Mouse (Mus musculus) lung, embryonic 15.5 days (tissue): ENCODE data around the gene Rapgef4. TPM values are rescaled to one million over a fixed set of nuclear protein-coding genes. Genes with fewer than 3 reads are reported as not detected.
A peak's percentile ranks its signal among the peaks of the same experiment; 100 is the strongest.

Source experiments
- ATAC-seq: fragments of 200-750 bp; cut with Nextera tagmentation; 2 replicates; pipeline ENCODE4 v1.8.0; 2017; ENCODE audit warnings: moderate number of reproducible peaks, borderline replicate concordance; ENCODE audit not compliant: low FRiP score, low TSS enrichment; ENCODE audit errors: extremely low read depth
- H3K27ac ChIP-seq: fragments of 300-500 bp; sonication (generic); 2 replicates; pipeline ENCODE4 v1.5.1; 2015; ENCODE audit warnings: moderate library complexity, mild to moderate bottlenecking, inconsistent platforms
- H3K27me3 ChIP-seq: fragments of 300-500 bp; sonication (generic); 2 replicates; pipeline ENCODE4 v1.6.1; 2015; ENCODE audit warnings: inconsistent platforms
- H3K36me3 ChIP-seq: fragments of 300-500 bp; sonication (generic); 2 replicates; pipeline ENCODE4 v1.6.1; 2015; ENCODE audit warnings: inconsistent platforms
- H3K4me1 ChIP-seq: fragments of 300-500 bp; sonication (generic); 2 replicates; pipeline ENCODE4 v1.6.1; 2015; ENCODE audit warnings: inconsistent platforms
- H3K4me2 ChIP-seq: fragments of 300-500 bp; sonication (generic); 2 replicates; pipeline ENCODE4 v1.6.1; 2015; ENCODE audit warnings: inconsistent platforms, mild to moderate bottlenecking, moderate library complexity
- H3K4me3 ChIP-seq: fragments of 300-500 bp; sonication (generic); 2 replicates; pipeline ENCODE4 v1.5.1; 2015; ENCODE audit warnings: mild to moderate bottlenecking, inconsistent platforms
- H3K9ac ChIP-seq: fragments of 300-500 bp; sonication (generic); 2 replicates; pipeline ENCODE4 v1.6.1; 2015; ENCODE audit warnings: inconsistent platforms
- H3K9me3 ChIP-seq: fragments of 300-500 bp; sonication (generic); 2 replicates; pipeline ENCODE4 v1.6.1; 2016; ENCODE audit warnings: inconsistent platforms
- WGBS: fragments of 180-500 bp; shearing (Covaris S2); methylation state at CpG from one replicate; pipeline ENCODE4 v1.1.7; 2015; 5-methylcytosine and 5-hydroxymethylcytosine counted together
- polyA plus RNA-seq: library from polyadenylated mRNA; unstranded; fragments of >200 nt; fragmentation: Nextera tagmentation; extraction: Ambion mirVana; gene quantifications from 2 replicates; pipeline ENCODE4 v1.2.1, GENCODE M21; 2015

The Rapgef4 gene
- polyA plus RNA-seq = 5.0 and 5.2 TPM in 2 replicates

- H3K27ac ChIP-seq = no peak within 1 kb of the TSS
- peak; percentile 64; the same call in 1 of the 2 replicates for ATAC-seq
Measured at GRCm38 (mm10) chr2:71980771-71981342, at the start of gene Rapgef4. Rapgef4 (plus strand) TSS chr2:71981240.

GRCm38 (mm10) chr2:71934046-71934445, 47.0 kb upstream of the Rapgef4 start:
- 81% methylated on average over 8 of the region's 8 CpGs for WGBS

More at GRCm38 (mm10) chr2:71980771-71981342, at the start of gene Rapgef4:
- 2% methylated on average over 40 of the region's 52 CpGs for WGBS
- peak within 1 kb of the TSS; percentile 58 for H3K9ac ChIP-seq
- peak within 1 kb of the TSS; percentile 59 for H3K4me3 ChIP-seq
- peaks cover 21% of the 10 kb centered on the region; the same call in 1 of the 2 replicates for H3K27me3 ChIP-seq
- peaks cover 10% of the 10 kb centered on the region; the same call in 1 of the 2 replicates for H3K4me1 ChIP-seq
- peak within 1 kb of the TSS; percentile 100 for H3K4me2 ChIP-seq
- H3K36me3 ChIP-seq = no peaks in the 10 kb centered on the region
- no peaks in the 10 kb centered on the region for H3K9me3 ChIP-seq

DNA sequence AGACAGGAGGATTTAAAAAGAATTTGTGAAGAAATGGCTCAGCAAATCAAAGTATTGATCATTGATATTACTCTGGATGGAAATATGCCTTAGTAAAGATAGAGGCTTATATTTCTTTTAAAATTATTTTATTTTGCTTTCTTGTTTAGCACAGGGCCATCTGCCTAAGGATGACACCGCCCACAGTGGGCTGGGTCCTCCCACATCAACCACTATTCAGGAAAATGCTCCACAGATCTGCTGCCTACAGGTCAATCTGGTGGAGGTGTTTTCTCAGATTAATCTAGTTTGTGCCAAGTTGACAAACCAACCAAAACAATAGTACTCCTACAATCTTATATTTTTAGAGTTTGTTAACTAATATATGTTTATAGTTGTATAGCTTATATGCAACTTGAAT, 44.3 kb upstream of the Rapgef4 start:
- H3K27ac ChIP-seq = no peak overlapping the region
- H3K4me3 ChIP-seq = no peak overlapping the region
- no peak overlapping the region for H3K4me2 ChIP-seq
- no peaks in the 10 kb centered on the region for H3K4me1 ChIP-seq
- WGBS = 82% methylated on average over 1 of the region's 1 CpGs
- H3K9ac ChIP-seq = no peak overlapping the region
- H3K36me3 ChIP-seq = no peaks in the 10 kb centered on the region
- ATAC-seq = no peak
- H3K9me3 ChIP-seq = no peaks in the 10 kb centered on the region
- no peaks in the 10 kb centered on the region for H3K27me3 ChIP-seq

More at GRCm38 (mm10) chr2:71934046-71934445, 47.0 kb upstream of the Rapgef4 start:
- no peak overlapping the region for H3K4me2 ChIP-seq
- no peaks in the 10 kb centered on the region for H3K27me3 ChIP-seq
- no peak for ATAC-seq
- no peak overlapping the region for H3K4me3 ChIP-seq
- no peaks in the 10 kb centered on the region for H3K36me3 ChIP-seq
- no peaks in the 10 kb centered on the region for H3K4me1 ChIP-seq
- H3K27ac ChIP-seq = no peak overlapping the region
- H3K9me3 ChIP-seq = no peaks in the 10 kb centered on the region
- H3K9ac ChIP-seq = no peak overlapping the region

DNA sequence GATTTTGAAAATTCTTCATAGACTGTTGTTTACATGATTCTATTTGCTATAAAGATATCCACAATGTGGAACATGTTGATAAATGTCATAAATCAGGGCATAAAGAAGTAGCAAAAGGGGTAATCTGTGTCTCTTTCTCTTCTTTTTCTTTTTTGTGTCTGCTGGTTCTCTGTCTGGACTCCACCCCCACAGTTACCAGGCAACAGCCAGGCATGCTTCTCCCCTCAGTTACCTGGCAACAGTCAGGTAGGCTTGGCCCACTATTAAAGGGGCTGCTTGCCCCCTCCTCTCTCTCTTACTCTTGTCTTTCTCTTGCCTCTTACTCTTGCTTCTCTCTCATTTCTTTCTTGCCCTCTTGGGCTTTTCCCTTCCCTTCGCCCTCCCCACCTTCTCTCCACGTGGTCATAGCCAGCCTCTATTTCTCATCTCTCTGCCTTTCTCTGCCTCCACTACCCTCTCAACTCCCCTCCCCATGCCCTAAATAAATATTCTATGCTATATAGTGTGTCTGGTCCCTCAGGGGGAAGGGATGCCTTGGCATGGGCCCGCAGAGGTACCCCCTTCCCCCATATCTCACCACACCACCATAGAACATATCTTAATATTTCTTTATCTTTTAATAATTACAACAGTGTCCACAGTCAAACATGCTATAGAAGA, 43.3 kb upstream of the Rapgef4 start:
- H3K9ac ChIP-seq = no peak overlapping the region
- H3K4me1 ChIP-seq = no peaks in the 10 kb centered on the region
- H3K4me2 ChIP-seq = no peak overlapping the region
- 75% methylated on average over 3 of the region's 3 CpGs for WGBS
- H3K4me3 ChIP-seq = no peak overlapping the region
- H3K36me3 ChIP-seq = no peaks in the 10 kb centered on the region
- ATAC-seq = no peak
- H3K27me3 ChIP-seq = no peaks in the 10 kb centered on the region
- H3K9me3 ChIP-seq = no peaks in the 10 kb centered on the region
- no peak overlapping the region for H3K27ac ChIP-seq

- 43% methylated on average over 6 of the region's 6 CpGs for WGBS
- H3K4me3 ChIP-seq = no peak overlapping the region
- no peaks in the 10 kb centered on the region for H3K4me1 ChIP-seq
- no peak overlapping the region for H3K27ac ChIP-seq
- H3K9ac ChIP-seq = no peak overlapping the region
- no peaks in the 10 kb centered on the region for H3K36me3 ChIP-seq
- no peaks in the 10 kb centered on the region for H3K27me3 ChIP-seq
- no peak overlapping the region for H3K4me2 ChIP-seq
- ATAC-seq = no peak
- H3K9me3 ChIP-seq = no peaks in the 10 kb centered on the region
Measured at GRCm38 (mm10) chr2:71938716-71939393, 42.2 kb upstream of the Rapgef4 start.

- Histone ChIP-seq H3K4me3 (no peak overlapping the region), H3K27ac (no peak overlapping the region), H3K4me1 (no peaks in the 10 kb centered on the region), H3K27me3 (no peaks in the 10 kb centered on the region), H3K9me3 (no peaks in the 10 kb centered on the region), H3K36me3 (no peaks in the 10 kb centered on the region), H3K9ac (no peak overlapping the region), H3K4me2 (no peak overlapping the region)
- ATAC-seq = no peak
- WGBS = 90% methylated on average over 3 of the region's 3 CpGs
Measured at GRCm38 (mm10) chr2:71941005-71941720, 39.9 kb upstream of the Rapgef4 start.

DNA sequence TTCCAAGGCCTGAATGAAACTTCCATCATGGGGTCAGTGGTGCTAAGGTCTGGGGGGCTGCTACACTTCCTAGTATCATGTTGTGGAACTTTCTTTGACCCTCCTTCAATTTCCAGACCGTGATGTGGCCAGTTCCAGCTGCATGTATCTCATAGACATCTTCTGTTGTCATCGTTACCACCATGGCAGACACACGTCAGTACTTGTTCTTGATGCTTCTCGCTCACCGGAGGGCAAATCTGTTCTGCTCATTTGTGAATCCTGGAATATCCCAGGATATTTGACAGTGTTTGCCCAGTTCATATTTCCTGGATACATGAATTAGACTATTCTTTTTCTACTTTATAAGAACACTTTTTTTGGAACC, 39.3 kb upstream of the Rapgef4 start:
- no peaks in the 10 kb centered on the region for H3K27me3 ChIP-seq
- no peaks in the 10 kb centered on the region for H3K36me3 ChIP-seq
- ATAC-seq = no peak
- 89% methylated on average over 5 of the region's 5 CpGs for WGBS
- H3K4me1 ChIP-seq = no peaks in the 10 kb centered on the region
- no peak overlapping the region for H3K4me3 ChIP-seq
- no peaks in the 10 kb centered on the region for H3K9me3 ChIP-seq
- no peak overlapping the region for H3K9ac ChIP-seq
- H3K4me2 ChIP-seq = no peak overlapping the region
- no peak overlapping the region for H3K27ac ChIP-seq

DNA sequence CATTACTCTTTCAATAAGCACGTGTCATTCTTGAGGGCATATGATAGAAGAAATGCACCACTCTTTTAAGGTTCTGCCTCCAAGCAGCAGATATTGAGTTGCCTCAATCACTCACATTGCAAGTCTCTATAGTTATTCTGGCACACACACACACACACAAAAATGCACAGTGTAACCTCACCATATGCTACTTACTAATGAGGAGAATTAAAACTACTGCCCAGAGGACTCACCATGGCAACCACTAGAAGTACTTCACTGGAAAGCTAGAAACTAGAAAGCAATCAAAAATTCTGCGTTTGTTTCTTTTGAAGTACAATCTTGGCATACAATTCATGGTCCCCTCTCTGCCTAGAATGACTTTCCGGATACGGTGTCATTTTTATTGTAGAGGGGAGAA, 29.8 kb upstream of the Rapgef4 start:
- H3K36me3 ChIP-seq = no peaks in the 10 kb centered on the region
- H3K9me3 ChIP-seq = no peaks in the 10 kb centered on the region
- no peak for ATAC-seq
- WGBS = 67% methylated on average over 4 of the region's 4 CpGs
- no peak overlapping the region for H3K27ac ChIP-seq
- H3K4me1 ChIP-seq = no peaks in the 10 kb centered on the region
- H3K4me3 ChIP-seq = no peak overlapping the region
- no peak overlapping the region for H3K9ac ChIP-seq
- H3K4me2 ChIP-seq = no peak overlapping the region
- H3K27me3 ChIP-seq = no peaks in the 10 kb centered on the region

GRCm38 (mm10) chr2:71955637-71956036, 25.4 kb upstream of the Rapgef4 start:
- no peak for ATAC-seq
- WGBS = 14% methylated on average over 8 of the region's 8 CpGs
- no peaks in the 10 kb centered on the region for H3K4me1 ChIP-seq

GRCm38 (mm10) chr2:71956463-71956862, 24.6 kb upstream of the Rapgef4 start:
- no peak overlapping the region for H3K27ac ChIP-seq
- H3K36me3 ChIP-seq = no peaks in the 10 kb centered on the region
- no peak for ATAC-seq
- no peaks in the 10 kb centered on the region for H3K27me3 ChIP-seq
- no peak overlapping the region for H3K9ac ChIP-seq
- H3K4me1 ChIP-seq = no peaks in the 10 kb centered on the region
- no peak overlapping the region for H3K4me2 ChIP-seq
- 56% methylated on average over 5 of the region's 5 CpGs for WGBS
- H3K9me3 ChIP-seq = no peaks in the 10 kb centered on the region
- H3K4me3 ChIP-seq = no peak overlapping the region

More at GRCm38 (mm10) chr2:71955637-71956036, 25.4 kb upstream of the Rapgef4 start:
- H3K9ac ChIP-seq = no peak overlapping the region
- H3K4me3 ChIP-seq = no peak overlapping the region
- H3K4me2 ChIP-seq = no peak overlapping the region
- H3K9me3 ChIP-seq = no peaks in the 10 kb centered on the region
- H3K36me3 ChIP-seq = no peaks in the 10 kb centered on the region
- no peaks in the 10 kb centered on the region for H3K27me3 ChIP-seq
- H3K27ac ChIP-seq = no peak overlapping the region

- WGBS = 74% methylated on average over 1 of the region's 1 CpGs
- no peak for ATAC-seq
- no peak overlapping the region for H3K27ac ChIP-seq
- no peak overlapping the region for H3K9ac ChIP-seq
- H3K4me3 ChIP-seq = no peak overlapping the region
- H3K9me3 ChIP-seq = no peaks in the 10 kb centered on the region
- no peaks in the 10 kb centered on the region for H3K4me1 ChIP-seq
- no peaks in the 10 kb centered on the region for H3K27me3 ChIP-seq
- no peaks in the 10 kb centered on the region for H3K36me3 ChIP-seq
- no peak overlapping the region for H3K4me2 ChIP-seq
Measured at GRCm38 (mm10) chr2:71957951-71958350, 23.1 kb upstream of the Rapgef4 start.
